Mouse (Mus musculus) embryonic fibroblast, embryonic 13.5 days (primary cell): Measurements from ENCODE around the gene Scarb2. TPM values are rescaled to one million over a fixed set of nuclear protein-coding genes. Genes with fewer than 3 reads are reported as not detected.

Source experiments
- H3K27ac ChIP-seq: 2 replicates; pipeline ENCODE4 v1.5.1; 2012; ENCODE audit warnings: low read length, control low read depth, inconsistent platforms; ENCODE audit not compliant: insufficient read depth
- H3K4me1 ChIP-seq: 2 replicates; pipeline ENCODE4 v1.6.1; 2011; ENCODE audit warnings: low read length; ENCODE audit not compliant: control insufficient read depth, insufficient read depth
- H3K4me3 ChIP-seq: 2 replicates; pipeline ENCODE4 v1.5.1; 2011; ENCODE audit warnings: mild to moderate bottlenecking, control low read depth, low read length; ENCODE audit not compliant: insufficient read depth
- CTCF ChIP-seq: IDR thresholded peaks from 2 replicates; pipeline ENCODE4 v1.5.1; 2011; ENCODE audit warnings: mild to moderate bottlenecking, control low read depth, low read length, moderate library complexity, borderline replicate concordance; ENCODE audit not compliant: insufficient read depth
- POLR2A ChIP-seq: IDR thresholded peaks from 2 replicates; pipeline ENCODE4 v1.6.1; 2011; ENCODE audit warnings: low read depth, mild to moderate bottlenecking, control low read depth, low read length, moderate library complexity
- polyA plus RNA-seq: library from polyadenylated mRNA; stranded (reverse); fragments of >200 nt; gene quantifications from 2 replicates; pipeline ENCODE4 v1.2.4, GENCODE M21; 2011; ENCODE audit warnings: low read depth; ENCODE audit not compliant: missing spikeins, insufficient read length

The Scarb2 gene
- polyA plus RNA-seq, 1 experiment = 79.3 TPM

- H3K4me1 ChIP-seq = peaks cover 5% of the 10 kb centered on the region; the same call in 1 of the 2 replicates
- TF ChIP-seq POLR2A (no peak), CTCF (no peak)
- H3K27ac ChIP-seq = no peak overlapping the region
- no peak overlapping the region for H3K4me3 ChIP-seq
These were observed 2.2 kb upstream of the Scarb2 start for GRCm38 (mm10) chr5:92508853-92509252.

GRCm38 (mm10) chr5:92506301-92506729 is 318 bp downstream of the Scarb2 start:
- H3K4me3 ChIP-seq = no peak overlapping the region
- no peak overlapping the region for H3K27ac ChIP-seq
- peaks cover 10% of the 10 kb centered on the region; the same call in 1 of the 2 replicates for H3K4me1 ChIP-seq
- TF ChIP-seq CTCF (no peak), POLR2A (no peak)

- H3K4me1 ChIP-seq = peaks cover 14% of the 10 kb centered on the region
- H3K4me3 ChIP-seq = peak overlapping the region; percentile 87
- H3K27ac ChIP-seq = peak overlapping the region; percentile 74
- TF ChIP-seq POLR2A (peak; percentile 67), CTCF (peak; percentile 54; the same call in 1 of the 2 replicates)
These were observed 1.2 kb downstream of the Scarb2 start for GRCm38 (mm10) chr5:92505402-92505865.

- H3K27ac ChIP-seq = peak overlapping the region; percentile 74
- H3K4me1 ChIP-seq = peaks cover 14% of the 10 kb centered on the region
- peak overlapping the region; percentile 87 for H3K4me3 ChIP-seq
- no peak for TF ChIP-seq POLR2A
- TF ChIP-seq CTCF = no peak
These were observed 1.8 kb downstream of the Scarb2 start for GRCm38 (mm10) chr5:92504676-92505400.

- no peak overlapping the region for H3K27ac ChIP-seq
- peak overlapping the region; percentile 87 for H3K4me3 ChIP-seq
- TF ChIP-seq POLR2A (no peak), CTCF (no peak)
- H3K4me1 ChIP-seq = peaks cover 18% of the 10 kb centered on the region
These were observed 2.6 kb downstream of the Scarb2 start for GRCm38 (mm10) chr5:92503856-92504618.

- TF ChIP-seq POLR2A (no peak), CTCF (no peak)
- H3K27ac ChIP-seq = no peak overlapping the region
- H3K4me3 ChIP-seq = no peak overlapping the region; the same call in 1 of the 2 replicates
- peaks cover 18% of the 10 kb centered on the region for H3K4me1 ChIP-seq
These were observed 3.2 kb downstream of the Scarb2 start for GRCm38 (mm10) chr5:92503356-92503847.

GRCm38 (mm10) chr5:92499378-92499777 is 7.3 kb downstream of the Scarb2 start:
- Histone ChIP-seq H3K4me3 (no peak overlapping the region), H3K4me1 (peaks cover 17% of the 10 kb centered on the region), H3K27ac (peak overlapping the region; percentile 71)
- TF ChIP-seq CTCF (no peak), POLR2A (no peak)

- no peak for TF ChIP-seq POLR2A
- no peak for TF ChIP-seq CTCF
- no peak overlapping the region; the same call in 1 of the 2 replicates for H3K27ac ChIP-seq
- peaks cover 14% of the 10 kb centered on the region for H3K4me1 ChIP-seq
- no peak overlapping the region for H3K4me3 ChIP-seq
These were observed 8.0 kb downstream of the Scarb2 start for GRCm38 (mm10) chr5:92498661-92499060.

GRCm38 (mm10) chr5:92498225-92498624 is 8.4 kb downstream of the Scarb2 start:
- peak overlapping the region; percentile 35 for H3K27ac ChIP-seq
- TF ChIP-seq CTCF (no peak), POLR2A (no peak)
- H3K4me1 ChIP-seq = peaks cover 13% of the 10 kb centered on the region
- H3K4me3 ChIP-seq = no peak overlapping the region
